Mouse (Mus musculus) thymus, postnatal 10 days (tissue): ENCODE measurements at regions not wholly inside any gene's neighbourhood (a gene's known extent, or its start where the extent isn't known, plus 50 kb on each side); places are given as distances from the start of the nearest gene placed in this dataset.
"Not testable (repeated sequence)": the region's sequence is repeated elsewhere in the genome, so short reads cannot be mapped to it uniquely, and the experiment has no call there.

Experiments
- DNase-seq, 2 experiments: peaks; one replicate each; pipeline ENCODE4 v3.0.0; 2021; ENCODE audit warnings: low spot score in 2 of 2

GRCm38 (mm10) chr1:64463715-64464290, 68.6 kb upstream of the Creb1 start:
- no peak for DNase-seq

- DNase-seq = not testable (repeated sequence)
Measured at GRCm38 (mm10) chr1:64461616-64462015, 70.8 kb upstream of the Creb1 start.

GRCm38 (mm10) chr1:64457872-64458271, 74.6 kb upstream of the Creb1 start:
- DNase-seq = no peak

GRCm38 (mm10) chr1:64449141-64449540, 83.3 kb upstream of the Creb1 start:
- DNase-seq = peak in 1 of 2 experiments; percentile 29

- peak; percentile 50 to 79 for DNase-seq
Measured at GRCm38 (mm10) chr1:64448090-64448489, 84.4 kb upstream of the Creb1 start.

GRCm38 (mm10) chr1:64446492-64446891, 86.0 kb upstream of the Creb1 start:
- DNase-seq = no peak

GRCm38 (mm10) chr1:64445919-64446318, 86.5 kb upstream of the Creb1 start:
- DNase-seq = peak; percentile 69 to 75

- DNase-seq = no peak
Measured at GRCm38 (mm10) chr1:64443436-64443835, 89.0 kb upstream of the Creb1 start.

GRCm38 (mm10) chr1:64442179-64442874, 90.1 kb upstream of the Creb1 start:
- DNase-seq = no peak

GRCm38 (mm10) chr1:64423256-64423655, 109.2 kb upstream of the Creb1 start:
- no peak for DNase-seq

- no peak for DNase-seq
Measured at GRCm38 (mm10) chr1:64418567-64418966, 113.9 kb upstream of the Creb1 start.

- DNase-seq = no peak
Measured at GRCm38 (mm10) chr1:64415906-64416305, 116.5 kb upstream of the Creb1 start.

GRCm38 (mm10) chr1:64413181-64413560, 119.3 kb upstream of the Creb1 start:
- no peak for DNase-seq

- no peak for DNase-seq
Measured at GRCm38 (mm10) chr1:64412481-64413180, 119.8 kb upstream of the Creb1 start.

- DNase-seq = no peak
Measured at GRCm38 (mm10) chr1:64411851-64412480, 120.5 kb upstream of the Creb1 start.

GRCm38 (mm10) chr1:64408807-64409582, 123.5 kb upstream of the Creb1 start:
- DNase-seq = no peak

GRCm38 (mm10) chr1:64391525-64391924, 140.9 kb upstream of the Creb1 start:
- DNase-seq = no peak

GRCm38 (mm10) chr1:64381264-64381663, 151.2 kb upstream of the Creb1 start:
- DNase-seq = no peak

GRCm38 (mm10) chr1:64376426-64376825, 156.0 kb upstream of the Creb1 start:
- DNase-seq = not testable (repeated sequence)

- no peak for DNase-seq
Measured at GRCm38 (mm10) chr1:64374286-64375071, 158.0 kb upstream of the Creb1 start.

GRCm38 (mm10) chr1:64364095-64364494, 168.3 kb upstream of the Creb1 start:
- DNase-seq = no peak
